Mouse (Mus musculus): Measurements from ENCODE around the gene C2cd2l. TPM values are rescaled to one million over a fixed set of nuclear protein-coding genes. Genes with fewer than 3 reads are reported as not detected.
"Not testable (repeated sequence)": the region's sequence is repeated elsewhere in the genome, so short reads cannot be mapped to it uniquely, and the experiment has no call there.

C2cd2l gene
- total and polyA plus RNA-seq, 3 experiments, result 4.7 to 10.9 TPM; not detected in 1

GRCm38 (mm10) chr9:44338574-44338973 is 18.5 kb upstream of the C2cd2l start:
- peak; percentile 60 for DNase-seq (ENCODE audit: low read depth, low spot score)
- no peak overlapping the region for H3K4me3 ChIP-seq (ENCODE audit: control insufficient read depth in 1 of 2, insufficient read depth in 1 of 2, low read depth in 2 of 2, low read length in 2 of 2)

GRCm38 (mm10) chr9:44337436-44338169 is 17.5 kb upstream of the C2cd2l start:
- peaks cover 7 to 19% of the 10 kb centered on the region in 2 experiments for H3K4me1 ChIP-seq (ENCODE audit: control insufficient read depth in 1 of 2, insufficient read depth in 2 of 2, low read length in 2 of 2)
- TF ChIP-seq POLR2A (IDR thresholded peaks at IDR 0.05; ENCODE audit: control insufficient read depth in 1 of 2, insufficient read depth in 1 of 2, low read depth in 1 of 2, low read length in 2 of 2, poor library complexity in 1 of 2), result peak; percentile 8 to 27; a peak in 2 of 4 replicates
- peak; percentile 30; the same call in 1 of the 2 replicates for TF ChIP-seq SIN3A (IDR thresholded peaks at IDR 0.05; ENCODE audit: low read length)
- TF ChIP-seq POLR2AphosphoS2 (IDR thresholded peaks at IDR 0.05; ENCODE audit: low read length), result peak; percentile 73
- TF ChIP-seq TCF12 (IDR thresholded peaks at IDR 0.05; ENCODE audit: low read depth, low read length), result no peak
- TF ChIP-seq ZKSCAN1 (IDR thresholded peaks at IDR 0.05; ENCODE audit: low read depth, low read length), result no peak
- H3K9ac ChIP-seq (ENCODE audit: control insufficient read depth, low read depth, low read length, poor library complexity, severe bottlenecking), result no peak overlapping the region; the same call in 1 of the 2 replicates
- H3K36me3 ChIP-seq (ENCODE audit: control insufficient read depth in 1 of 2, insufficient read depth in 2 of 2, low read length in 2 of 2), result peaks cover 0 to 23% of the 10 kb centered on the region in 2 experiments; a peak in 3 of 4 replicates
- H3K4me3 ChIP-seq (ENCODE audit: control insufficient read depth in 1 of 2, insufficient read depth in 1 of 2, low read depth in 2 of 2, low read length in 2 of 2), result peak overlapping the region in 1 of 2 experiments; percentile 86; a peak in 2 of 4 replicates
- no peaks in the 10 kb centered on the region for H3K27me3 ChIP-seq (ENCODE audit: control insufficient read depth in 1 of 2, insufficient read depth in 2 of 2, low read length in 2 of 2)
- peaks cover 47% of the 10 kb centered on the region for H3K79me2 ChIP-seq (ENCODE audit: control insufficient read depth, insufficient read depth, low read length, poor library complexity)
- DNase-seq (ENCODE audit: low read depth, low spot score), result peak; percentile 55
- no peaks in the 10 kb centered on the region for H3K9me3 ChIP-seq (replicated peaks; ENCODE audit: insufficient read depth, low read length)
- no peak overlapping the region for H3K27ac ChIP-seq (ENCODE audit: control insufficient read depth, low read depth, low read length)

More at GRCm38 (mm10) chr9:44338574-44338973, 18.5 kb upstream of the C2cd2l start:
- H3K9me3 ChIP-seq (replicated peaks; ENCODE audit: insufficient read depth, low read length), result no peaks in the 10 kb centered on the region
- no peaks in the 10 kb centered on the region for H3K27me3 ChIP-seq (ENCODE audit: control insufficient read depth in 1 of 2, insufficient read depth in 2 of 2, low read length in 2 of 2)
- peaks cover 8 to 23% of the 10 kb centered on the region in 2 experiments for H3K4me1 ChIP-seq (ENCODE audit: control insufficient read depth in 1 of 2, insufficient read depth in 2 of 2, low read length in 2 of 2)
- H3K27ac ChIP-seq (ENCODE audit: control insufficient read depth, low read depth, low read length), result no peak overlapping the region
- H3K79me2 ChIP-seq (ENCODE audit: control insufficient read depth, insufficient read depth, low read length, poor library complexity), result peaks cover 49% of the 10 kb centered on the region
- peak; percentile 29; the same call in 1 of the 2 replicates for TF ChIP-seq SIN3A (IDR thresholded peaks at IDR 0.05; ENCODE audit: low read length)
- TF ChIP-seq JUND (IDR thresholded peaks at IDR 0.05; ENCODE audit: low read depth, low read length), result no peak
- peak; percentile 19 to 52 (median 28); a peak in 3 of 6 replicates for TF ChIP-seq CTCF (IDR thresholded peaks at IDR 0.05 in 2 of 3, conservative IDR thresholded peaks at IDR 0.05 in 1 of 3; ENCODE audit: control insufficient read depth in 1 of 3, insufficient read depth in 1 of 3, low read depth in 2 of 3, low read length in 3 of 3, poor library complexity in 1 of 3, severe bottlenecking in 1 of 3)
- TF ChIP-seq SMC3 (IDR thresholded peaks at IDR 0.05; ENCODE audit: low read depth, low read length), result peak; percentile 54
- peaks cover 0 to 27% of the 10 kb centered on the region in 2 experiments; a peak in 3 of 4 replicates for H3K36me3 ChIP-seq (ENCODE audit: control insufficient read depth in 1 of 2, insufficient read depth in 2 of 2, low read length in 2 of 2)
- no peak overlapping the region for H3K9ac ChIP-seq (ENCODE audit: control insufficient read depth, low read depth, low read length, poor library complexity, severe bottlenecking)

- Histone ChIP-seq H3K4me1 (ENCODE audit: control insufficient read depth in 1 of 2, insufficient read depth in 2 of 2, low read length in 2 of 2) (peaks cover 3 to 14% of the 10 kb centered on the region in 2 experiments; a peak in 3 of 4 replicates), H3K9ac (ENCODE audit: control insufficient read depth, low read depth, low read length, poor library complexity, severe bottlenecking) (peak overlapping the region; percentile 99), H3K36me3 (ENCODE audit: control insufficient read depth in 1 of 2, insufficient read depth in 2 of 2, low read length in 2 of 2) (peaks cover 0 to 18% of the 10 kb centered on the region in 2 experiments; a peak in 3 of 4 replicates), H3K4me3 (ENCODE audit: control insufficient read depth in 1 of 2, insufficient read depth in 1 of 2, low read depth in 2 of 2, low read length in 2 of 2) (peak overlapping the region; percentile 24 to 86), H3K27ac (ENCODE audit: control insufficient read depth, low read depth, low read length) (no peak overlapping the region; the same call in 1 of the 2 replicates), H3K79me2 (ENCODE audit: control insufficient read depth, insufficient read depth, low read length, poor library complexity) (peaks cover 42% of the 10 kb centered on the region), H3K9me3 (replicated peaks; ENCODE audit: insufficient read depth, low read length) (no peaks in the 10 kb centered on the region), H3K27me3 (ENCODE audit: control insufficient read depth in 1 of 2, insufficient read depth in 2 of 2, low read length in 2 of 2) (no peaks in the 10 kb centered on the region)
- TF ChIP-seq POLR2A (IDR thresholded peaks at IDR 0.05; ENCODE audit: control insufficient read depth in 1 of 2, insufficient read depth in 1 of 2, low read depth in 1 of 2, low read length in 2 of 2, poor library complexity in 1 of 2) (peak in 1 of 2 experiments; percentile 13; a peak in 1 of 4 replicates), POLR2AphosphoS2 (IDR thresholded peaks at IDR 0.05; ENCODE audit: low read length) (peak; percentile 51), CTCF (IDR thresholded peaks at IDR 0.05 in 2 of 3, conservative IDR thresholded peaks at IDR 0.05 in 1 of 3; ENCODE audit: control insufficient read depth in 1 of 3, insufficient read depth in 1 of 3, low read depth in 2 of 3, low read length in 3 of 3, poor library complexity in 1 of 3, severe bottlenecking in 1 of 3) (no peak), MAX (IDR thresholded peaks at IDR 0.05; ENCODE audit: low read length) (0 out of 2 replicates have a peak, but pooled peaks have one; percentile 19), NELFE (IDR thresholded peaks at IDR 0.05; ENCODE audit: low read depth, low read length) (0 out of 2 replicates have a peak, but pooled peaks have one; percentile 20), UBTF (IDR thresholded peaks at IDR 0.05; ENCODE audit: borderline replicate concordance, insufficient read depth, low read depth, low read length) (no peak)
- peak; percentile 64 for DNase-seq (ENCODE audit: low read depth, low spot score)
These were observed 16.9 kb upstream of the C2cd2l start for GRCm38 (mm10) chr9:44336964-44337363.

- Histone ChIP-seq H3K27ac (ENCODE audit: control insufficient read depth, low read depth, low read length) (peak overlapping the region; percentile 10; the same call in 1 of the 2 replicates), H3K36me3 (ENCODE audit: control insufficient read depth in 1 of 2, insufficient read depth in 2 of 2, low read length in 2 of 2) (peaks cover 0 to 13% of the 10 kb centered on the region in 2 experiments; a peak in 3 of 4 replicates), H3K4me3 (ENCODE audit: control insufficient read depth in 1 of 2, insufficient read depth in 1 of 2, low read depth in 2 of 2, low read length in 2 of 2) (peak overlapping the region; percentile 24 to 86), H3K9ac (ENCODE audit: control insufficient read depth, low read depth, low read length, poor library complexity, severe bottlenecking) (peak overlapping the region; percentile 99), H3K79me2 (ENCODE audit: control insufficient read depth, insufficient read depth, low read length, poor library complexity) (peaks cover 37% of the 10 kb centered on the region)
- H3K27me3 ChIP-seq (ENCODE audit: control insufficient read depth in 1 of 2, insufficient read depth in 2 of 2, low read length in 2 of 2); DNase-seq (ENCODE audit: low read depth, low spot score); H3K4me1 ChIP-seq (ENCODE audit: control insufficient read depth in 1 of 2, insufficient read depth in 2 of 2, low read length in 2 of 2); H3K9me3 ChIP-seq (replicated peaks; ENCODE audit: insufficient read depth, low read length): not testable (repeated sequence)
These were observed 16.4 kb upstream of the C2cd2l start for GRCm38 (mm10) chr9:44336513-44336912.

Measured in MEL (cell line).